12 mouse cellular contexts compared by ENCODE assay signal in the genomic region with DNA sequence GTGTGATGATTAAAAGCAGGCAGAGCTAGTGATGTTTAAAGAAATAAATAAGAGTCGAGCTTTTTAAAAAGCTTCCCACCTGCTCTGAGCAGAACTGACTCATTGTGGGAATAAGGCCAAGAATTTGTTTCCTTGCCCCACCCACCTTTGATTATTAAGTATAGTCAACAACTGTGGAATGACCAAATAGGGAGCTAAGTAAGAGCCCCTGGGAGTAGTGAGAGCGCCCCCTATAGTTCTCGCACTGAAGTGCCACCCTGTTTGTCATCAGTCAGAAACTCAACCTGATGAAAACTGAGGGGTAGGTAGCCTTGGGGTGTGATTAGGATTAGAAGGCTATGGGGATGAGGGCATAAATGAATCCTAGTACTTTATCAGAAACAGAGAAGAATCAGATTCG. TPM values are rescaled to one million over a fixed set of nuclear protein-coding genes. Genes with fewer than 3 reads are reported as not detected.
DNase-seq lines count a peak whose midpoint lies in the region; ATAC-seq lines count a peak whose summit lies in the region.
"Had no signal": no experiment of that assay in that cellular context is flagged by ENCODE, and none has a peak within 500 bp of the region (broad histone marks: within the 10 kb centered on the region; RNA-seq: fewer than 3 reads in every experiment).

No protein-coding gene starts in this region.

- 39% methylated on average over 4 of the region's 4 CpGs for WGBS in heart, embryonic 11.5 days (ENCODE audit: insufficient replicate concordance)
- WGBS in kidney, embryonic 16.5 days, result 43% methylated on average over 4 of the region's 4 CpGs

- H3K36me3 ChIP-seq in heart, embryonic 11.5 days (ENCODE audit: control insufficient read depth, insufficient read depth, low read length), result no peaks in the 10 kb centered on the region
- H3K36me3 ChIP-seq in kidney, embryonic 16.5 days (ENCODE audit: insufficient read depth, low read length), result no peaks in the 10 kb centered on the region
- H3K36me3 ChIP-seq: hindbrain, embryonic 12.5 days had no signal

- DNase-seq in heart, adult 9 months (ENCODE audit: low spot score in 2 of 2), result peak; percentile 36 to 61
- peak; percentile 51 for DNase-seq in urinary bladder, postnatal 14 days (ENCODE audit: low spot score)
- no peak for DNase-seq in urinary bladder, postnatal 10 days (ENCODE audit: low spot score)
- peak; percentile 20 for DNase-seq in c-Kit-positive CD71-positive TER-119-negative erythroid progenitor cells, embryonic 14.5 days (ENCODE audit: low read depth)
- peak; percentile 19 for DNase-seq in thymus, postnatal 25 days
- DNase-seq: layer of hippocampus, postnatal 36 days; right cerebral cortex, postnatal 25 days had no signal

- no peak overlapping the region for H3K4me3 ChIP-seq in heart, embryonic 11.5 days (ENCODE audit: low read depth, low read length)
- no peak overlapping the region for H3K4me3 ChIP-seq in kidney, embryonic 16.5 days (ENCODE audit: low read length)
- H3K4me3 ChIP-seq: hindbrain, embryonic 12.5 days had no signal

- no peaks in the 10 kb centered on the region for H3K27me3 ChIP-seq in heart, embryonic 11.5 days (ENCODE audit: control insufficient read depth, insufficient read depth, low read length)
- no peaks in the 10 kb centered on the region for H3K27me3 ChIP-seq in kidney, embryonic 16.5 days (ENCODE audit: insufficient read depth, low read length)
- H3K27me3 ChIP-seq: hindbrain, embryonic 12.5 days had no signal

- H3K4me2 ChIP-seq in heart, embryonic 11.5 days, result no peak overlapping the region
- no peak overlapping the region for H3K4me2 ChIP-seq in kidney, embryonic 16.5 days (replicated peaks; ENCODE audit: low read depth, low read length)
- H3K4me2 ChIP-seq: hindbrain, embryonic 12.5 days had no signal

- H3K4me1 ChIP-seq in heart, embryonic 11.5 days (ENCODE audit: control insufficient read depth, insufficient read depth, low read length), result peaks cover 6% of the 10 kb centered on the region; the same call in 1 of the 2 replicates
- H3K4me1 ChIP-seq in kidney, embryonic 16.5 days (ENCODE audit: insufficient read depth, low read length), result peaks cover 18% of the 10 kb centered on the region

- no peak for ATAC-seq in heart, embryonic 11.5 days (replicated peaks; ENCODE audit: insufficient number of reproducible peaks, low FRiP score, low TSS enrichment)
- no peak for ATAC-seq in kidney, embryonic 16.5 days (ENCODE audit: low FRiP score, low TSS enrichment)
- no peak for ATAC-seq in frontal cortex, adult (ENCODE audit: low TSS enrichment)
- ATAC-seq: midbrain, embryonic 16.5 days had no signal

- no peak overlapping the region for H3K9ac ChIP-seq in heart, embryonic 11.5 days (ENCODE audit: low read depth, low read length)
- H3K9ac ChIP-seq in kidney, embryonic 16.5 days (replicated peaks; ENCODE audit: low read length), result no peak overlapping the region
- H3K9ac ChIP-seq: hindbrain, embryonic 12.5 days had no signal

- no peak overlapping the region for H3K27ac ChIP-seq in heart, embryonic 11.5 days (ENCODE audit: low read depth, low read length)
- no peak overlapping the region for H3K27ac ChIP-seq in kidney, embryonic 16.5 days (ENCODE audit: low read length)
- H3K27ac ChIP-seq: hindbrain, embryonic 12.5 days had no signal

- H3K9me3 ChIP-seq in heart, embryonic 11.5 days (replicated peaks; ENCODE audit: control insufficient read depth, low read length), result peaks cover 5% of the 10 kb centered on the region; the same call in 1 of the 2 replicates
- no peaks in the 10 kb centered on the region; the same call in 1 of the 2 replicates for H3K9me3 ChIP-seq in kidney, embryonic 16.5 days (ENCODE audit: low read length)
- H3K9me3 ChIP-seq: hindbrain, embryonic 12.5 days had no signal

RNA-seq across cellular contexts. Expression of gene Ms4a10, which starts 1.8 kb away (rescaled TPM):
- polyA plus RNA-seq in heart, embryonic 11.5 days (2014; fragmentation: Nextera tagmentation; extraction: Ambion mirVana), result not detected in 2 replicates
- polyA plus RNA-seq in kidney, embryonic 16.5 days (2015; fragmentation: Nextera tagmentation; extraction: Ambion mirVana), result not detected in 2 replicates
- polyA plus RNA-seq: hindbrain, embryonic 12.5 days; midbrain, embryonic 16.5 days had no signal

RNA-seq across cellular contexts. Expression of gene Ms4a15, which starts 16.7 kb away (rescaled TPM):
- 0.17 TPM in 1 of 2 replicates, not detected in the other for polyA plus RNA-seq in heart, embryonic 11.5 days (2014; fragmentation: Nextera tagmentation; extraction: Ambion mirVana)
- polyA plus RNA-seq in kidney, embryonic 16.5 days (2015; fragmentation: Nextera tagmentation; extraction: Ambion mirVana), result not detected in 2 replicates
- polyA plus RNA-seq: hindbrain, embryonic 12.5 days; midbrain, embryonic 16.5 days had no signal

RNA-seq across cellular contexts. Expression of gene Ccdc86, which starts 27.3 kb away (rescaled TPM):
- polyA plus RNA-seq in heart, embryonic 11.5 days (2014; fragmentation: Nextera tagmentation; extraction: Ambion mirVana), result 17.7 and 18.9 TPM in 2 replicates
- polyA plus RNA-seq in kidney, embryonic 16.5 days (2015; fragmentation: Nextera tagmentation; extraction: Ambion mirVana), result 32.2 and 33.5 TPM in 2 replicates

RNA-seq across cellular contexts. Expression of gene Ptgdr2, which starts 39.4 kb away (rescaled TPM):
- 0.27 TPM in 2 replicates for polyA plus RNA-seq in heart, embryonic 11.5 days (2014; fragmentation: Nextera tagmentation; extraction: Ambion mirVana)
- 0.10 TPM in 1 of 2 replicates, not detected in the other for polyA plus RNA-seq in kidney, embryonic 16.5 days (2015; fragmentation: Nextera tagmentation; extraction: Ambion mirVana)

RNA-seq across cellular contexts. Expression of gene Ms4a18, which starts 41.5 kb away (rescaled TPM):
- not detected in 2 replicates for polyA plus RNA-seq in heart, embryonic 11.5 days (2014; fragmentation: Nextera tagmentation; extraction: Ambion mirVana)
- not detected in 2 replicates for polyA plus RNA-seq in kidney, embryonic 16.5 days (2015; fragmentation: Nextera tagmentation; extraction: Ambion mirVana)
- polyA plus RNA-seq: hindbrain, embryonic 12.5 days; midbrain, embryonic 16.5 days had no signal
